Mouse (Mus musculus): ENCODE results near the gene Dnajc17. TPM values are rescaled to one million over a fixed set of nuclear protein-coding genes. Genes with fewer than 3 reads are reported as not detected.

Gene Dnajc17
- polyA plus RNA-seq, 1 experiment from 2014 or later, result 9.4 TPM

DNA sequence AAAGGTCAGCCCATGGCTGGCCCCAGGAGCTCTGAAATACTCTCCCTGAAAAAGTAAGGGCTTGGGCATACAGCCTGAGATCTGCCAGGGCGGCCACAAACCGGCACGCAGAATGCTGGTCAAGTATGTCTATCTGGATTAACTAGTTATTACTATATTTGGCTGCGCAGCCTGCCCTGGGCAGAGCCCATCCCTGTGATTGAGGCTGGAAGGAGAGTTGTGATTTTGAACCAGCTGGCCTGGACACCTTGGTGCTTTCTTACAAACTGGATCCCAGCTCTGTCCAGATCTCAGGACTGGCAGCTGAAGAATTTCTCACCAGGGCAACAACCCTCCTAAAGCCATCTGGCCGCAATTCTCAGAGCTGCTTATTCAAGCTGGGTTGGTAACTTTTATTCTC is 14.5 kb downstream of the Dnajc17 start:
- no peaks in the 10 kb centered on the region for H3K4me1 ChIP-seq (replicated peaks; ENCODE audit: control insufficient read depth, insufficient read depth, low read length)
- H3K4me2 ChIP-seq (replicated peaks; ENCODE audit: low read depth), result no peak overlapping the region
- H3K9me3 ChIP-seq (ENCODE audit: control insufficient read depth), result no peaks in the 10 kb centered on the region
- TF ChIP-seq CTCF (IDR thresholded peaks at IDR 0.05; ENCODE audit: low read depth), result no peak
- H3K27ac ChIP-seq (ENCODE audit: low read depth, low read length), result no peak overlapping the region
- WGBS, result 84% methylated on average over 5 of the region's 5 CpGs
- H3K9ac ChIP-seq (ENCODE audit: low read depth, low read length), result no peak overlapping the region
- ATAC-seq, result no peak
- no peaks in the 10 kb centered on the region for H3K27me3 ChIP-seq (replicated peaks; ENCODE audit: control insufficient read depth, insufficient read depth, low read length)
- H3K4me3 ChIP-seq (ENCODE audit: low read depth, low read length), result no peak overlapping the region
- no peaks in the 10 kb centered on the region for H3K36me3 ChIP-seq (ENCODE audit: control insufficient read depth, insufficient read depth)

DNA sequence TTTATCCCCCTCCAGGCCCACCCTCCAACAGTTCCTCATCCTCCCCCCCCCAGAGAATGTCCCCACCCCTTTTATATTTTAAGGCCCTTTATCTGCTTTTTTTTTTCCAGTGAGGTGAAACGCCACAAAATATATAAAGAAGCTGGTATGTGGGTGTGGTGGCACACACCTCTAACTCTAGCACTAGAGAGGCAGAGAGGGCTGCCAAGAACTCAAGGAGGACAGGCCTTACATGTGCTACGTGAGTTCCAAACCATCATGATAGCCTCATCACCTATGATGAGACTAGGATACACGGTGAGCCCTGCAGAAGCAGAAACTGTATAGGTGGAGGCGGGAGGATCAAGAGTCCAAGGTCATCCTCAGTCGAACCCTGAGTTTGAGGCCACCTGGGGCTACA is 17.6 kb downstream of the Dnajc17 start:
- Histone ChIP-seq H3K9me3 (ENCODE audit: control insufficient read depth) (no peaks in the 10 kb centered on the region), H3K4me2 (replicated peaks; ENCODE audit: low read depth) (no peak overlapping the region), H3K4me3 (ENCODE audit: low read depth, low read length) (no peak overlapping the region), H3K36me3 (ENCODE audit: control insufficient read depth, insufficient read depth) (no peaks in the 10 kb centered on the region), H3K4me1 (replicated peaks; ENCODE audit: control insufficient read depth, insufficient read depth, low read length) (no peaks in the 10 kb centered on the region), H3K9ac (ENCODE audit: low read depth, low read length) (no peak overlapping the region), H3K27me3 (replicated peaks; ENCODE audit: control insufficient read depth, insufficient read depth, low read length) (no peaks in the 10 kb centered on the region), H3K27ac (ENCODE audit: low read depth, low read length) (no peak overlapping the region)
- TF ChIP-seq CTCF (IDR thresholded peaks at IDR 0.05; ENCODE audit: low read depth), result no peak
- no peak for ATAC-seq
- WGBS, result 54% methylated on average over 5 of the region's 5 CpGs

DNA sequence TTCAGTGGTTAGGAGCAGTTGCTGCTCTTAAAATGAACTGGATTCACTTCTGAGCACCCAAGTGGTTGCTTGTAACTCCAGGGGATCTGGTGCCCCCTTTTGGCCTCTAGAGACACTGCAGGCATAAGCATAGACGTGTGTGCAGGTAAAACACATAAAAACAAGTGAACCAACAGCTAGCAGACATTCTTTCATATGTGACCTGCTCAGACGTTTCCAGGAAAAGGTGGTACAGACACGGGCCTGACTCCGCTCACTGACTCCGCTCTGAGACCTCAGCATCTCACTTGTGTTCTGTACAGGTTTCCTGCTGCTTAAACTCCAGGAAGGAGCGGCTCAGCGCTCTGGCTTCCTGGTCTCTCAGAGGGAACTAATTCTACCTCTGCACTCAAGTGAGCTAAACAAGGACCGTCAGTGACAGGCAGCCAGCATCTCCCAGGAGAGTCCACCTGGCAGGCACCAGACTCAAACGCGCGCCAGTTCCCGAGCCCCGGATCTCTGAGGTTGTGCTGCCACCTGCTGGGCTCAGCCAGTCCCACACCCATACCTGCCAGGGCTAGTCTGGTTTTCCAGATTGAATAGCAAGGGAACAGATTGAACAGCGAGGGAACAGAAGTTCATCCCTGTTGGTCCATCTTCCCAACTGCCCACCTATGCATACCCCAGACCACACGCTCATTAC is 19.4 kb downstream of the Dnajc17 start:
- H3K36me3 ChIP-seq (ENCODE audit: control insufficient read depth, insufficient read depth), result peaks cover 12% of the 10 kb centered on the region; the same call in 1 of the 2 replicates
- no peaks in the 10 kb centered on the region for H3K27me3 ChIP-seq (replicated peaks; ENCODE audit: control insufficient read depth, insufficient read depth, low read length)
- no peaks in the 10 kb centered on the region for H3K9me3 ChIP-seq (ENCODE audit: control insufficient read depth)
- no peak overlapping the region for H3K27ac ChIP-seq (ENCODE audit: low read depth, low read length)
- TF ChIP-seq CTCF (IDR thresholded peaks at IDR 0.05; ENCODE audit: low read depth), result peak; percentile 86
- no peaks in the 10 kb centered on the region for H3K4me1 ChIP-seq (replicated peaks; ENCODE audit: control insufficient read depth, insufficient read depth, low read length)
- no peak overlapping the region for H3K9ac ChIP-seq (ENCODE audit: low read depth, low read length)
- 6% methylated on average over 15 of the region's 15 CpGs for WGBS
- ATAC-seq, result peak; percentile 83
- peak overlapping the region; percentile 38 for H3K4me3 ChIP-seq (ENCODE audit: low read depth, low read length)
- peak overlapping the region; percentile 80 for H3K4me2 ChIP-seq (replicated peaks; ENCODE audit: low read depth)

DNA sequence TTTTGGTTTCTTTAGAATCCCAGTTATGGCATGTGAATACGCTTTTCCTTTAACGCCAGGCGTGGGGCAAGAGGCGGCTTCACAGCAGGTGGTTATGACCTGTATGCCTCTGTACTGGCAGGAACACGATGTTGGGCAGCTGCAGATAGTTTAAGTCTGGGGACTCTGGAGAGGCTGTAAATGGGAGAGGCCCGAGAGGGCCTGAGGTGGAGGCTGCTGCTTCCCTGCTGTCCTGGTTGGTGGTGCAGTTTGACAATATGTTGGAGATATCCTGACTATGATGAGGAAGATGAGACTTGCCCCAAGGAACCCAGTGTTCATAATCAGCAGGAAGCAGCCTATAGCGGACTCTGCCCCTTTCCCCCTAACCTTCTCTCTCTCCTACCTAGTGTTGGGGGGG is 25.7 kb downstream of the Dnajc17 start:
- Histone ChIP-seq H3K9ac (ENCODE audit: low read depth, low read length) (no peak overlapping the region), H3K4me2 (replicated peaks; ENCODE audit: low read depth) (no peak overlapping the region), H3K27ac (ENCODE audit: low read depth, low read length) (no peak overlapping the region), H3K27me3 (replicated peaks; ENCODE audit: control insufficient read depth, insufficient read depth, low read length) (no peaks in the 10 kb centered on the region), H3K36me3 (ENCODE audit: control insufficient read depth, insufficient read depth) (peaks cover 42% of the 10 kb centered on the region), H3K9me3 (ENCODE audit: control insufficient read depth) (no peaks in the 10 kb centered on the region), H3K4me1 (replicated peaks; ENCODE audit: control insufficient read depth, insufficient read depth, low read length) (no peaks in the 10 kb centered on the region), H3K4me3 (ENCODE audit: low read depth, low read length) (no peak overlapping the region)
- 84% methylated on average over 7 of the region's 7 CpGs for WGBS
- TF ChIP-seq CTCF (IDR thresholded peaks at IDR 0.05; ENCODE audit: low read depth), result no peak
- no peak for ATAC-seq

DNA sequence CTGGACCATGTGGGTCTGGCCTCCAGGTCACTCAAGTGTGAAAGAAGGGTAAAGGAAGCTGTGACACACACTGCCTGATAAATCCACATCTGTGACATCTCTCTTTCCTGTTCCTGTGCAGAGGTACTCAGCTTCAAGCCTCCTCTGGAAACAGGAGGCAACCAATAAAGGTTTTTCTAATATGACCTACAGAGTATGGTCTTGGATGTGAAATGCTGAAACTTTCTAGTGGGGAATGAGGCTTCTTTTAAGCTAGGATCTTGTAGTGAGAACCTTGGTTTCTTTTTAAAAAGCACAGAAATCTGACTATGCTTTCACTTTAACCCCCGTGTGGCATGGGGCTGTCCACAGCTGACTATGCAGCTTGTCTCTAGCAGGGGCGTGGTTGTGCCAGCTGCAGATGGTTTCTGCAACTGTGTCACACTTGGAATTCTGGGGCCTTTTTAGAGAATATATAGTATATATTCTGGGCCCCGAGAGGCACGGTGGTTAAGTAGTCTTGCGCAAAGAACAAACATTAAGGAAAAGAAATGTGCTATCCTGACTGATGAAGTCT is 31.1 kb downstream of the Dnajc17 start:
- Histone ChIP-seq H3K4me2 (replicated peaks; ENCODE audit: low read depth) (no peak overlapping the region), H3K27me3 (replicated peaks; ENCODE audit: control insufficient read depth, insufficient read depth, low read length) (no peaks in the 10 kb centered on the region), H3K9me3 (ENCODE audit: control insufficient read depth) (no peaks in the 10 kb centered on the region), H3K4me1 (replicated peaks; ENCODE audit: control insufficient read depth, insufficient read depth, low read length) (no peaks in the 10 kb centered on the region), H3K36me3 (ENCODE audit: control insufficient read depth, insufficient read depth) (peaks cover 21% of the 10 kb centered on the region), H3K27ac (ENCODE audit: low read depth, low read length) (peak overlapping the region; percentile 54; the same call in 1 of the 2 replicates), H3K4me3 (ENCODE audit: low read depth, low read length) (no peak overlapping the region), H3K9ac (ENCODE audit: low read depth, low read length) (no peak overlapping the region)
- ATAC-seq, result no peak
- WGBS, result 60% methylated on average over 5 of the region's 5 CpGs
- TF ChIP-seq CTCF (IDR thresholded peaks at IDR 0.05; ENCODE audit: low read depth), result no peak

DNA sequence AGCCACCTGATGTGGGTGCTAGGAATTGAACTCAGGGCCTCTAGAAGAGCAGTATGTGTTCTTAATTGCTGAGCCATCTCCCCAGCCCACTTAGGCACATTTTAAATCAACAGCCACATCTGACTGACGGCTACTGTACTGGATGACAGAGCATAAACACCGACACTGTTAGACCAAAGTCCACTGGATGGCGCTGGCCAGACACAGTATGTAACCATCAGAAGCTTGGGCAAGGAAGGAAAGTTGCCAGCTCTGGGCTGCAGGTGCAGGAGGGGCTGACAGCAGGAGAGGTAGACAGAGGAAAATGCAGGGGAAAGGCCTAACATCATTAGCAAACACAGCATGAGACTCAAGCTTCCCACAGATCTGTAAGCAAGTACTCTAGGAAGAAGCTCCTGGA is 31.8 kb downstream of the Dnajc17 start:
- Histone ChIP-seq H3K4me1 (replicated peaks; ENCODE audit: control insufficient read depth, insufficient read depth, low read length) (no peaks in the 10 kb centered on the region), H3K9ac (ENCODE audit: low read depth, low read length) (no peak overlapping the region), H3K27me3 (replicated peaks; ENCODE audit: control insufficient read depth, insufficient read depth, low read length) (no peaks in the 10 kb centered on the region), H3K36me3 (ENCODE audit: control insufficient read depth, insufficient read depth) (peaks cover 17% of the 10 kb centered on the region; the same call in 1 of the 2 replicates), H3K9me3 (ENCODE audit: control insufficient read depth) (no peaks in the 10 kb centered on the region), H3K4me2 (replicated peaks; ENCODE audit: low read depth) (no peak overlapping the region), H3K27ac (ENCODE audit: low read depth, low read length) (0 out of 2 replicates have a peak overlapping the region, but pooled peaks have one; percentile 54), H3K4me3 (ENCODE audit: low read depth, low read length) (no peak overlapping the region)
- TF ChIP-seq CTCF (IDR thresholded peaks at IDR 0.05; ENCODE audit: low read depth), result peak; percentile 54
- 30% methylated on average over 3 of the region's 3 CpGs for WGBS
- ATAC-seq, result peak; percentile 50
